Mouse (Mus musculus) Muller cell, postnatal 12 days (primary cell): ENCODE results near the gene Dnajb4.
"Not testable (repeated sequence)": the region's sequence is repeated elsewhere in the genome, so short reads cannot be mapped to it uniquely, and the experiment has no call there.

ENCODE experiments used
- DNase-seq: peaks from one replicate; pipeline ENCODE4 v3.0.0-alpha.2; 2015; ENCODE audit errors: inconsistent ontology term

The Dnajb4 gene

GRCm38 (mm10) chr3:152147085-152147831 lies 62.8 kb downstream of the Dnajb4 start:
- peak; percentile 53 for DNase-seq

DNA sequence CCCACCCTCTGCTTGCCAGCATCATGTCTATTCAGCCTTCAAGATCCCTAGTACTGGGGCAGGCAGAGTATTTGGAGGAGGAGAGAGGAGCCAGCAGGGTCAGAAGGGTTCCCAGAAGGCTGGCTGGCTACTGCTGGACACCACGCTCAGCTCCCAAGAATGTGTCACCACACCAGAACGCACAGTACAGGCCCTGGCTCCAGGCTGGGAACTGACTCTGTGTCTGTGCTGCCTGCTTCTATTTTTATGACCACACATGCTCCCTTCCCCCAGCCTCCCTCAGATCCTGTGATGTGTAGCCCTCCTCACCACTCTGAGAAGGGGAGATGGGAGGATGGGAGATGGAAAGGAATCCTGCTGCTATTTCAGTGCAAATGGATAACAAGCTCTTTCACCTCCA lies 64.9 kb downstream of the Dnajb4 start:
- peak; percentile 69 for DNase-seq

DNA sequence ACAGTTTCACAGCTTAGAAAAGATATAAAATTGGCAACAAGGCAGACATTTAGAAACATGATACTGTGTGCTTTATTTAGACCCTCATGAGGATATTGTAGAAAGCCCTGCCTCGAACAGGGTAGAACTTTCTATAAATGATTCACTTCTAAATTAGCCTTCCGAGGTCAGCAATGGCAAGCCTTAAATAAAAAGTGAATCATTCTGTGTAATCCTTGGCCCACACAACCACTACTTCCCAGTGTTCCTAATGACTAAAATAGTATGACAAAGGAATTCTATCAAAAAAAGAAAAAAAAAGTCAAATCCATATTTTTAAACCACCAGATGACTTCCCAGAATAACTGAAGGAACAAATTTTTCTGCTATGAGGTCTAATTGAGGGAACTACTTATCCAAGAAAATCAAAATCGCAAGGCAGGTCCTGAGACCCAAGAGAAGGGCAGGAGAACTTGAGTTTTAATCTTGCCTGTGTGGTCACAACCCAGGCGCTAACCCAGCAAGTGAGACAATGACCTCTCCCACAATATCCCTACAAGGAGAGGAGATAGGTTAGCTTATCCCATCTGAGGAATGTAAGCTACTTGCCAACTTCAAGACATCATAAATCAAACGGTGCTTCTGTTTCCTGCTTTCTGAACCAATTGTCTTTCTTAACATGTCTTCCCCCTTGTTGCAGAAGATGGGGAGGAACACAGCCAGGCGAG lies 67.0 kb downstream of the Dnajb4 start:
- DNase-seq = peak; percentile 54

DNA sequence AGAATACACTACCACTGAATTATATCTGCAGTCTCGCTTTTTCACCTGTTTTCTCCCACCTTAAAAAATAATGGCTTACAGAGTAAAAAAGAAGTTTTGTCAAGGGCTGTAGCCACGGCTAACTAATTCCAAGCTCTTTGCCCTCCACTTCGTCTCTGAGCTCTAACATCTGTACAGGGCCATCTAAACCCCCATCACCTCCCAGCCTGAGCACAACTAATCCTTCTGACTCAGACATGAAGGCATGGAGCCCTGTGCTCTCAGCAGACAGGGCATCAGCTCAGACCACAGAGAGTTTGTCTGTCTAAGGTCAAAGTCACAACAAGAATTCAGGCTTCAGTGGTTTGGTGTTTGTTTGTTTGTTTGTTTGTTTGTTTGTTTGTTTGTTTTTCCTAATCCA lies 68.0 kb downstream of the Dnajb4 start:
- no peak for DNase-seq

- not testable (repeated sequence) for DNase-seq
Measured at GRCm38 (mm10) chr3:152139308-152139707, 70.8 kb downstream of the Dnajb4 start.

DNA sequence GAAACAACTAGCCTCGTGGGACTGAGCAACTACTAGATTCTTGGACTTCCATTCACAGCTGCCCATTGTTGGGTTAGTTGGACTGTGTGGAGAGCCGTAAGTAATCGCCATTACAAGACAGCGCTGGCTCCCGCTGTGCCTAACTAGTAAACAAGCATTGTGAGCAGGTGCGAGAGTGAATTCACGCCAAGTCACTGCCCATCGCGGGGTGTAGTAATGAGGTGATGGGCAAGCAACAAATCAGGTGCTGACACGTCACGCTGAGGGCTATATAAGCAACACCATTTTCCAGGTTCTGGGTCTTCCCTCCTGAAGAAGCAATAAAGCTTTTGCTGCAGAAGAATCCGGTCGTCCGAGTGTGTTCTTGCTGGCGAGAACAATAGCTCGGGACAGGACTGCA lies 74.0 kb downstream of the Dnajb4 start:
- DNase-seq = not testable (repeated sequence)

DNA sequence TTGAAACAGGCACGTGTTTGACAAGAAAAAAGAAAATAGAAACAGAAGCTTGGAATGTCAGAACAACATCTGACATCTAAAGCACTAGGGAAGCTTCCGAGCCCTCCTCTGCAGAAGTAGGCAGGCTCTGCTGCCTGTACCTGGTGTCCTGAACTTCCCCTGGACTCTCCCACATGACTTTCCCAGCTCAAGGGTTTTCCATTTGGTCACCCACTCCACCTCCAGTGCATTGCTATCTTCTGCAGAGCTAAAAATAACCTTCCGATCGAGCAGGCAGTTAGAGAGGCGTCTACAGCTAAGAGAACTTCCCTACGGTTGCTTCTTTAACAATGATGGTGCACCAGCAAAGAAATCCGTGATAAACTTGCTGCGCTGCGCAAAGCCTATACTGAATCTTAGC lies 76.5 kb downstream of the Dnajb4 start:
- DNase-seq = no peak

- DNase-seq = no peak
Measured at GRCm38 (mm10) chr3:152130963-152131362, 79.1 kb downstream of the Dnajb4 start.

- DNase-seq = not testable (repeated sequence)
Measured at GRCm38 (mm10) chr3:152129426-152129825, 80.7 kb downstream of the Dnajb4 start.

DNA sequence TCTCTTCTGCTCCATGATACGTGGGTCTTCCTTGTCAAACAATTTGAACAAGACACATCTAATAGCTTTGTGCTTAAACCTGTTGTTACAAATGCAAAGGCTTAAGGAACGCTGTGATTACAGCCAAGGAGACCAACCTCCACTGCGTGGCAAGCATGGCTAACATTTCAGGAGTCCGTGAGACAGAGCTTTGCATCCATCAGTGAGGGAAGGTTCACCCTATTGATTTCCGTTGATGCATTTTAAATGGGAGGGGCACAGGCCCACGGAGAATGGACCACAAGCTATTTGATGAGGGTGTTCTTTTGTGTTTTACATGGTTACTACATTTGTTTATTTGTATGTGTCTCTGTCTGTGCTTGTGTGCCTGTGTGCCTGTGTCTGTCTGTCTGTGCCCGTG lies 81.5 kb downstream of the Dnajb4 start:
- DNase-seq = no peak
